Mouse (Mus musculus) embryonic fibroblast, embryonic 13.5 days (primary cell): Measurements from ENCODE around the gene Hivep1.

ENCODE experiments used
- CTCF ChIP-seq: IDR thresholded peaks from 2 replicates; pipeline ENCODE4 v1.5.1; 2011; ENCODE audit warnings: mild to moderate bottlenecking, control low read depth, low read length, moderate library complexity, borderline replicate concordance; ENCODE audit not compliant: insufficient read depth
- POLR2A ChIP-seq: IDR thresholded peaks from 2 replicates; pipeline ENCODE4 v1.6.1; 2011; ENCODE audit warnings: low read depth, mild to moderate bottlenecking, control low read depth, low read length, moderate library complexity

DNA sequence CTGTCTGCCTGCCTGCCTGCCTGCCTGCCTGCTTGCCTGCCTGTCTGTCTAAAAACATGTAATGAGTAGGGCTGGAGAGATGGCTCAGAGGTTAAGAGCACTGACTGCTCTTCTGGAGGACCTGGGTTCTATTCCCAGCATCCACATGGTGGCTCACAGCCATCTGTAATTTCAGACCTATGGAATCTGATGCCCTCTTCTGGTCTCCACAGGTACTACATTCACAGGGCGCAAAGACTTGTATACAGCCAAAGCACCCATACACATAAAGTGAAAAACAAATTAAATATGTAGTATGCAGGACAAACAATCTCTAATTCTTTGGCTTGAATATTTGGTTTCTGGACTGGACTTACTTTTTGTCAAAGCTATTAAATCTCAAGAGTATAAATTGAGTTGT, 46.7 kb downstream of the Hivep1 start:
- TF ChIP-seq CTCF (no peak), POLR2A (no peak)
